Mouse (Mus musculus): ENCODE data around the gene Nkd1.

DNA sequence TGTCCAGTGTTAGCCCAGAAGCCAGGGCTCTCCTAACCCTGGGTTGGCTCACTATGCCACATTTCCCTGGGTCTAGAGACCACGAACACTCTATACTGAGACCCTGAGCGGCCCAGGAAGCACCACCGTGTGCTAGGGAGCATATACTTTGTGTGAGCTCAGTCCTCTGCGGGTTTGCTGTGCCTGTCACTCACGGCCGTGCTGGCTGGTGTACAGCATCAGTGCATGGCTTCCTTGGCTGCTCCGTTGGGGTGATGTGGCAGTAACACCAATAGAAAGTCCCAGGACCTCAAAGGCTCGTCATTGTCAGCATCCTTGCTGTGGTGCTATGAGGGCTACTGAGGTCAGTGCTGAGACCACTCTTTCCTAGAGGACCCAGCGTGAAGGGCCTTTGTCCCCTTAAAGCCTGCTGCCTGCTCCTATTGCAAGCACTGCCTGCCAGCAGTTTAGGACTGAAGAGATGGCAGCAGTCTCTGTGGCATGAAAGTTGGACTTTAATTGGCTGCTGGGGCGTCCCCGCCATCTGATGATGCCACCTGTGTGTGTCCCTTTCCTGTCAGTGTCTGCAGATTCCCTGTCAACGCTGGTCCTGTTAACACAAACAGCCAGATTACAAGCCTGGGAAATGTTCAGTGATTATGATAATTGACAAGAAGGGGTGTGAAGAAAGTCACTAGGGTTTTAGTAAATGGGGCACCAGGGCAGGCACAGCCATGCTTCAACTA is 51.2 kb downstream of the Nkd1 start:
- no peak for TF ChIP-seq CTCF (IDR thresholded peaks at IDR 0.05)
- TF ChIP-seq EP300 (IDR thresholded peaks at IDR 0.05; ENCODE audit: insufficient read depth, low read depth, low read length): no peak
- TF ChIP-seq POLR2A (IDR thresholded peaks at IDR 0.05; ENCODE audit: insufficient read depth, low read depth, low read length): no peak

All from heart, adult 2 months (tissue).